Mouse (Mus musculus) kidney, embryonic 14.5 days (tissue): Measurements from ENCODE around the gene Iltifb. TPM values are rescaled to one million over a fixed set of nuclear protein-coding genes. Genes with fewer than 3 reads are reported as not detected.
"Not testable (repeated sequence)": the region's sequence is repeated elsewhere in the genome, so short reads cannot be mapped to it uniquely, and the experiment has no call there.

Experiments
- ATAC-seq: fragments of 200-750 bp; cut with Nextera tagmentation; 2 replicates; pipeline ENCODE4 v1.8.0; 2017; ENCODE audit warnings: moderate number of reproducible peaks, mild to moderate bottlenecking, moderate TSS enrichment, moderate library complexity; ENCODE audit not compliant: low FRiP score, low TSS enrichment
- H3K27ac ChIP-seq: fragments of 300-500 bp; sonication (generic); 2 replicates; pipeline ENCODE4 v1.5.1; 2014; ENCODE audit warnings: low read depth, mild to moderate bottlenecking, low read length, moderate library complexity, mixed read lengths
- H3K27me3 ChIP-seq: fragments of 300-500 bp; sonication (generic); 2 replicates; pipeline ENCODE4 v1.6.1; 2014; ENCODE audit warnings: mild to moderate bottlenecking, low read length; ENCODE audit not compliant: control insufficient read depth, insufficient read depth
- H3K36me3 ChIP-seq: fragments of 300-500 bp; sonication (generic); 2 replicates; pipeline ENCODE4 v1.6.1; 2014; ENCODE audit warnings: low read length, mixed read lengths; ENCODE audit not compliant: control insufficient read depth, insufficient read depth
- H3K4me1 ChIP-seq: fragments of 300-500 bp; sonication (generic); 2 replicates; pipeline ENCODE4 v1.6.1; 2014; ENCODE audit warnings: low read length, mixed read lengths; ENCODE audit not compliant: control insufficient read depth, insufficient read depth
- H3K4me2 ChIP-seq: fragments of 300-500 bp; sonication (generic); replicated peaks from 2 replicates; pipeline ENCODE4 v1.6.1; 2014; ENCODE audit warnings: low read depth, mild to moderate bottlenecking, low read length
- H3K4me3 ChIP-seq: fragments of 300-500 bp; sonication (generic); 2 replicates; pipeline ENCODE4 v1.5.1; 2014; ENCODE audit warnings: mild to moderate bottlenecking, low read length
- H3K9ac ChIP-seq: fragments of 300-500 bp; sonication (generic); 2 replicates; pipeline ENCODE4 v1.6.1; 2014; ENCODE audit warnings: low read depth, mild to moderate bottlenecking, low read length, moderate library complexity
- H3K9me3 ChIP-seq: fragments of 300-500 bp; sonication (generic); 2 replicates; pipeline ENCODE4 v1.6.1; 2016; ENCODE audit warnings: low read length; ENCODE audit not compliant: control insufficient read depth
- WGBS: fragments of 180-500 bp; shearing (Covaris S2); extraction: QIAGEN DNeasy Blood & Tissue Kit; methylation state at CpG from one replicate; pipeline ENCODE4 v1.1.7; 2014; 5-methylcytosine and 5-hydroxymethylcytosine counted together
- polyA plus RNA-seq: library from polyadenylated mRNA; unstranded; fragments of >200 nt; fragmentation: Nextera tagmentation; extraction: Ambion mirVana; gene quantifications from 2 replicates; pipeline ENCODE4 v1.2.1, GENCODE M21; 2014

The Iltifb gene
- not detected in 2 replicates for polyA plus RNA-seq

DNA sequence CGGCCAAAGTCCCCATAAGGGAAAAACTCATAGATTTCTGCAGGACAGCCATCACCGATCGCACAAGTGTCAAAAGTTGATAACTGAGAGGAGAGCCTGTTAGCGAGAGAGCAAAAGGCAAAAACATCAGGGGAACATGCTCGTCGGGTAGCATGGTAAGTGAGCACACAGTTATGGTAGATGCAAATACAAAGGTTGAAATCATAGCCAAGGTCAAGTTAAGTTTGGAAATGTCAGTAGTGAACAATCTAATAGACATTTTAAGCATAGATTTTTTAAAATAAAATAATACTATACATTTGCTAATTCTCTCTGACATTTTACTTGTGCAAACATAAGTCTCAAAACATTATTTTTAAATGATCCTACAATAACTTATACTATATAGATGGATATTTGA lies at the start of gene Iltifb:
Iltifb (minus strand) TSS at position 101 of the 400 bp plus-strand sequence.
- no peak within 1 kb of the TSS for H3K27ac ChIP-seq
- H3K4me1 ChIP-seq, result no peaks in the 10 kb centered on the region
- ATAC-seq, result no peak
- no peaks in the 10 kb centered on the region for H3K36me3 ChIP-seq
- no peak within 1 kb of the TSS for H3K4me2 ChIP-seq
- H3K9me3 ChIP-seq, result no peaks in the 10 kb centered on the region
- 93% methylated on average over 6 of the region's 6 CpGs for WGBS
- no peak within 1 kb of the TSS for H3K4me3 ChIP-seq
- no peak within 1 kb of the TSS for H3K9ac ChIP-seq
- no peaks in the 10 kb centered on the region for H3K27me3 ChIP-seq

DNA sequence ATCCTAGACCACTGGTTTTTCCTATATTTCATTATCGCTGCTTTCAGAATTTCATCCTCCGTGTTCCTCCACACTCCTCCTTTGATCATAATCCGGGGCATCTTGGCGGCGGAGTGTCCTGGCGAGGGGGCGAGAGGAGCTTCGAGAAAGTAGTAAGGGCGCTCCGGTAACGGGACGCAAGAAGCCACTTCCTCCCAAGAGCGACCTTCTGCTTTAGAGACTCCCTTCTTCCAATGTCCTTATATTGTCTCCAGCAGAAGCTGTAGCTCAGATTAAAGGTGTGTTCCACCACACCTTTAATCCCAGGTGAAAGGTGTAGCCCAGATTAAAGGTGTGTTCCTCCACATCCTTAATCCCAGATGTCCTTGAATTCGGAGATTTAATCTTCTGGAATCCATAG lies 48.3 kb upstream of the Iltifb start, which contains the start of gene Gm9046:
Gm9046 (minus strand) TSS at position 101 of the 400 bp plus-strand sequence.
- H3K9ac ChIP-seq, H3K27ac ChIP-seq, H3K4me1 ChIP-seq, H3K27me3 ChIP-seq, H3K4me2 ChIP-seq, H3K9me3 ChIP-seq, H3K4me3 ChIP-seq, ATAC-seq, H3K36me3 ChIP-seq: not testable (repeated sequence)
- no CpG with 5 or more reads among the region's 14 CpGs for WGBS

DNA sequence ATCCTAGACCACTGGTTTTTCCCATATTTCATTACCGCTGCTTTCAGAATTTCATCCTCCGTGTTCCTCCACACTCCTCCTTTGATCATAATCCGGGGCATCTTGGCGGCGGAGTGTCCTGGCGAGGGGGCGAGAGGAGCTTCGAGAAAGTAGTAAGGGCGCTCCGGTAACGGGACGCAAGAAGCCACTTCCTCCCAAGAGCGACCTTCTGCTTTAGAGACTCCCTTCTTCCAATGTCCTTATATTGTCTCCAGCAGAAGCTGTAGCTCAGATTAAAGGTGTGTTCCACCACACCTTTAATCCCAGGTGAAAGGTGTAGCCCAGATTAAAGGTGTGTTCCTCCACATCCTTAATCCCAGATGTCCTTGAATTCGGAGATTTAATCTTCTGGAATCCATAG lies 42.9 kb upstream of the Iltifb start, which contains the start of gene Gm9045:
Gm9045 (minus strand) TSS at position 101 of the 400 bp plus-strand sequence.
- H3K4me1 ChIP-seq, ATAC-seq, H3K4me2 ChIP-seq, H3K9me3 ChIP-seq, H3K27ac ChIP-seq, H3K9ac ChIP-seq, H3K27me3 ChIP-seq, H3K36me3 ChIP-seq, H3K4me3 ChIP-seq: not testable (repeated sequence)
- no CpG with 5 or more reads among the region's 14 CpGs for WGBS

DNA sequence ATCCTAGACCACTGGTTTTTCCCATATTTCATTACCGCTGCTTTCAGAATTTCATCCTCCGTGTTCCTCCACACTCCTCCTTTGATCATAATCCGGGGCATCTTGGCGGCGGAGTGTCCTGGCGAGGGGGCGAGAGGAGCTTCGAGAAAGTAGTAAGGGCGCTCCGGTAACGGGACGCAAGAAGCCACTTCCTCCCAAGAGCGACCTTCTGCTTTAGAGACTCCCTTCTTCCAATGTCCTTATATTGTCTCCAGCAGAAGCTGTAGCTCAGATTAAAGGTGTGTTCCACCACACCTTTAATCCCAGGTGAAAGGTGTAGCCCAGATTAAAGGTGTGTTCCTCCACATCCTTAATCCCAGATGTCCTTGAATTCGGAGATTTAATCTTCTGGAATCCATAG lies 37.5 kb upstream of the Iltifb start, which contains the start of gene Gm9044:
Gm9044 (minus strand) TSS at position 101 of the 400 bp plus-strand sequence.
- not testable (repeated sequence) for H3K4me3 ChIP-seq, H3K4me1 ChIP-seq, ATAC-seq, H3K9ac ChIP-seq, H3K36me3 ChIP-seq, H3K27me3 ChIP-seq, H3K4me2 ChIP-seq, H3K27ac ChIP-seq, H3K9me3 ChIP-seq
- no CpG with 5 or more reads among the region's 14 CpGs for WGBS

DNA sequence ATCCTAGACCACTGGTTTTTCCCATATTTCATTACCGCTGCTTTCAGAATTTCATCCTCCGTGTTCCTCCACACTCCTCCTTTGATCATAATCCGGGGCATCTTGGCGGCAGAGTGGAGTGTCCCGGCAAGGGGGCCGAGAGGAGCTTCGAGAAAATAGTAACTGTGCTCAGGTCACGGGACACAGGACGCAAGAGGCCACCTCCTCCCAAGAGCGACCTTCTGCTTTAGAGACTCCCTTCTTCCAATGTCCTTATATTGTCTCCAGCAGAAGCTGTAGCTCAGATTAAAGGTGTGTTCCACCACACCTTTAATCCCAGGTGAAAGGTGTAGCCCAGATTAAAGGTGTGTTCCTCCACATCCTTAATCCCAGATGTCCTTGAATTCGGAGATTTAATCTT lies 32.0 kb upstream of the Iltifb start, which contains the start of gene Gm9040:
Gm9040 (minus strand) TSS at position 101 of the 400 bp plus-strand sequence.
- H3K4me3 ChIP-seq, H3K36me3 ChIP-seq, H3K4me1 ChIP-seq, H3K9ac ChIP-seq, ATAC-seq, H3K4me2 ChIP-seq, H3K27ac ChIP-seq, H3K27me3 ChIP-seq, H3K9me3 ChIP-seq: not testable (repeated sequence)
- WGBS, result no CpG with 5 or more reads among the region's 11 CpGs

DNA sequence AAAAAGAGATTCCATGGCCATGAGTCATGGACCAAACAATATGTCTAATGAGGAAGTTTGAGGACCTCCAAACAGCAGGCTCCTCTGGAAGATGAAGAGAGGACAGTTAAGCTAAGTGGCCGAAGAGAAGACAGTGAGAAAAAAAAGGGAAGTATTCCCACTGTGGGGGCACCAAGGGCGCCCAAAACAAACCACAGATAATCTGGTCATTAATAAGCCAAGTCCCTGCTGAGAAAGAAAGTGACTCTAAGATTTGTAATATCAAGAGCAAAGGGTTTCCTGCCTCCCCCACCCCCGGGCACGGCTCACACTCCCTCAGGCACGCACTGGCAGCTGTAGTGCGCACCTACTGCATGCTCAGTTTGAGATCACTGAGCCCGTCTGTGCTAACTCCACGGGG lies 24.2 kb upstream of the Iltifb start:
- no peak overlapping the region for H3K9ac ChIP-seq
- no peaks in the 10 kb centered on the region for H3K9me3 ChIP-seq
- no peak overlapping the region for H3K4me2 ChIP-seq
- no peak overlapping the region for H3K27ac ChIP-seq
- no peak overlapping the region for H3K4me3 ChIP-seq
- H3K4me1 ChIP-seq, result no peaks in the 10 kb centered on the region
- WGBS, result 77% methylated on average over 8 of the region's 8 CpGs
- no peaks in the 10 kb centered on the region for H3K27me3 ChIP-seq
- no peaks in the 10 kb centered on the region for H3K36me3 ChIP-seq
- ATAC-seq, result no peak

DNA sequence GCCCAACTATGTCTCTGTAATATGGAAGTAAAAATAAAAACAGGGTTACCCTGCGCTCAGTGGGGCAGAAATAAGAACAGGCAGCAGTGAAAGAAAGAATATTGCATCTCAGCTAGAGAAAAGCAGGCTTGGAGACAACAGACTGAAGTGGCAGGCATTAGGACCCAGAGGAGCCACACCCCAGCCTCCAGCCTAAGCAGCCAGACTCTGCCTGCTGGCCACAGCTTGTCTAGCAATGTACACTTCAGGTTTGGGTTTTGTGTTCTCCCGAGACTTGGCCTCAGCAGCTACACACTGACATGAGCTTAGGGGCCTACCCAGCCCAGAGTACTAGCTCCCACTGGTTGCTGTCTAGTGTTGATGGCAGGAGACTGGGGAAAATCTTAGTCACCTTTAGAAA lies 7.3 kb upstream of the Iltifb start:
- not testable (repeated sequence) for H3K4me3 ChIP-seq, H3K27me3 ChIP-seq, H3K9me3 ChIP-seq, H3K9ac ChIP-seq, H3K4me1 ChIP-seq, H3K27ac ChIP-seq, ATAC-seq, H3K36me3 ChIP-seq, H3K4me2 ChIP-seq
- 47% methylated on average over 2 of the region's 2 CpGs for WGBS

DNA sequence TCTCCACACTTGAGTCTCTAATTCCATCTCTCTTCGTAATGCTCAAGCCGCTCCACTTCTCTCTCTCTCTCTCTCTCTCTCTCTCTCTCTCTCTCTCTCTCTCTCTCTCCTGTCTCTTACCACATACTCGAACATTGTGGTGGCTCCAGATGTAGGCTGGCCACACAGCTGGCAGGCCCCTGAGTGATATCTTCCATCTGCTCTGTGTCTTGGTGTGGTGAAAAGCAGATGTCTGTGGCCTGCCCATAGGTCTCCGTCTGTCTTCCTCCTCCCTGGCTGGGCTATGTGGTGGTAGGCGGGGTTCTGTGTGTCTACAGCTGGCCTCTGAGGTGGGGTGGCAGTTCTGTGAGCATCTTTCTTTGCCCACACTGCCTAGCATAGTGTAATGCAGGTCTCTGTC lies 11.8 kb downstream of the Iltifb start:
- 80% methylated on average over 2 of the region's 5 CpGs for WGBS

DNA sequence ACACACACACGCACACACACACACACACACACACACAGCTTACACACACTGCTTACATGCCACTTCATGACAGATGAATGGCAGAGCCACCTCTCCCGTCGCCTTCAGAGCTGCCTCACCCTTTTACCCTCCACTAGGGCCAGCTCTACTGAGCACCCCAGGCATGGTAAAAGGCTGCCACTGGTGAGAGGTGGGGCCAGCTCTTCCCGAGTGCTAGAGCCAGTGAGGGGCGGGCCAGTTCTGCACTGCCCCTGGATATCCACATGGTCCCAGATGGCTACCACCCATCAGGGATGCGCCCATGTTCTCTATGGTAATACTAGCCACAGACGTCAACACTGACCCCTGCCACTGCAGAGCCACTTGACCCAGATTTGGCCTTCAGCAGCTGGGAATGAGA lies 12.3 kb downstream of the Iltifb start:
- not testable (repeated sequence) for ATAC-seq, H3K9ac ChIP-seq, H3K4me1 ChIP-seq, H3K27me3 ChIP-seq, H3K4me3 ChIP-seq, H3K27ac ChIP-seq, H3K36me3 ChIP-seq, H3K4me2 ChIP-seq, H3K9me3 ChIP-seq
- WGBS, result 73% methylated on average over 6 of the region's 7 CpGs

More for the DNA sequence above, 11.8 kb downstream of the Iltifb start:
- ATAC-seq, H3K4me2 ChIP-seq, H3K4me1 ChIP-seq, H3K9ac ChIP-seq, H3K4me3 ChIP-seq, H3K9me3 ChIP-seq, H3K27me3 ChIP-seq, H3K27ac ChIP-seq, H3K36me3 ChIP-seq: not testable (repeated sequence)
